Mouse (Mus musculus): Measurements from ENCODE around the gene Kifc1.

The Kifc1 gene

GRCm38 (mm10) chr17:33844196-33844595 is 46.3 kb downstream of the Kifc1 start:
- no peak for DNase-seq (ENCODE audit: low spot score in 2 of 2)

DNA sequence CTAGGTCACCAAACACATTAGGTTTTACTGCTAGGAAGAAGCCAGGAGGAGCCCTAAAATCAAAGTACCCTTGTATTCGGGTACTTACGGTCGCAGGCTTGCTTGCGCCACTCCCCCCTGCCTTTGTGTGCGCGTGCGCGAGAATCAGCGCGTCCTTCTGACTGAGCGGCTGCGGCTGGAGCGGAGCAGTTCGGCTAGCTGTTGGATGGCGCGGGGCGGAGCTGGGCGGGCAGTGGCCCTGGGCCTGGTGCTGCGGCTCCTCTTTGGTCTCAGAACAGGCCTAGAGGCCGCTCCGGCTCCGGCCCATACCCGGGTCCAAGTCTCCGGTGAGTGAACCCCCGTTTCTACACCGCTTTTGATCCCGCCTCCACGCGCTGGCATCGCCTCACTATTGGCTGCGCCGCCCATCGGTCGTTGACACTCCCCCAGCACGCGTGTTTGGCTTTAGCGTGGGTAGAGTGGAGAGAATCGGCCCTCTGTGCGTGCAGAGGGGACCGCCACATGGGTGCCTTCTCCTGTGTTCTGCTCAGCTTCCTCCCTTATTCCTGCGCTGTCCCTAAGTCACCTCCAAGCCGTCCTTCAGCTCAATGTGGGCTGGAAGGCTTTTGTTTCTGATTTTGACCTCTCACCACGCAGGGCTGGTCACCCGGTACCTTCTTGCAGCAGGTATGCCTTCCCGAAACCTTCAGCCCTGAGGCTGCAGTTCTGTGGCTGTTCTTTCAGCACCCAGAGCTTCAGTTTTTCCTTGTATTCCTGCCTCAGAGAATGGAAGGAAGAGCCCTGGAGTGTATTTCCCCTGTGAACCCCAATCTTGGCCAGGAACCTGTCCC is 47.3 kb downstream of the Kifc1 start, which contains the start of gene Cd320:
Gene Cd320, plus strand, starts transcription at position 126 of the 830 bp plus-strand sequence.
- peak; percentile 89 for DNase-seq (ENCODE audit: low spot score in 2 of 2)

GRCm38 (mm10) chr17:33829561-33829960 is 60.9 kb downstream of the Kifc1 start:
- no peak for DNase-seq (ENCODE audit: low spot score in 2 of 2)

- DNase-seq (ENCODE audit: low spot score in 2 of 2): no peak
Observed at GRCm38 (mm10) chr17:33828892-33829291, 61.6 kb downstream of the Kifc1 start.

DNA sequence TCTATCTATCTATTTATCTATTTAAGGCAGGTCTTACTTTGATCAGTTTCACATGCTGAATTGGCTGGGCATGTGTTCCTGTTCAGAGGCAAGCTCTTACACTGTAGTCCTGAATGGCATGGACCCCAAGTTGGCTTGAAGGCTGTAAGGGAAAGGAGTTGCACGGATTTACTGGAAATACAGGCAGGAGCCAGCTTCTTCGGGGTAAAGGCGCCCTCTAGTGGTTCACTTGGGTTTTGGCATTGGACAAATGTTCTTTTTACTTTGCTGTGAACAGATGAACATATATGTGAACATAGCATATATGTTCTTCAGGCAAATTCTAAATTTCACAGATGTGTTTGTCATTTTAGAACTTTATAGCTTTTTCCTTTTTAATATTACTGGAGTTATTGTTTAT is 63.6 kb downstream of the Kifc1 start:
- peak in 1 of 2 experiments; percentile 54 for DNase-seq (ENCODE audit: low spot score in 2 of 2)
